ENCODE assay signal across 8 mouse cellular contexts in genomic region chr2:3282866-3283601, GRCm38 (mm10). TPM values are rescaled to one million over a fixed set of nuclear protein-coding genes. Genes with fewer than 3 reads are reported as not detected.
DNase-seq lines count a peak whose midpoint lies in the region; ATAC-seq and TF ChIP-seq lines count a peak whose summit lies in the region.

No protein-coding gene starts in this region.

- peak overlapping the region; percentile 28 for H3K27ac ChIP-seq in brown adipose tissue, adult 24 weeks (replicated peaks; ENCODE audit: low read depth, low read length)
- peak overlapping the region; percentile 85 for H3K27ac ChIP-seq in heart, embryonic 10.5 days
- H3K27ac ChIP-seq in midbrain, postnatal 0 days (ENCODE audit: low read depth, low read length): peak overlapping the region; percentile 91

- TF ChIP-seq CTCF in midbrain, postnatal 0 days (IDR thresholded peaks at IDR 0.05): no peak

- no peaks in the 10 kb centered on the region for H3K36me3 ChIP-seq in heart, embryonic 10.5 days
- no peaks in the 10 kb centered on the region for H3K36me3 ChIP-seq in midbrain, postnatal 0 days (ENCODE audit: insufficient read depth, low read length)

- DNase-seq in cerebellum, adult 9-11 months: peak; percentile 63
- DNase-seq in cerebellum, adult 8-10 months: no peak
- peak; percentile 32 for DNase-seq in 3T3-L1 (ENCODE audit: low read depth, low spot score)
- DNase-seq in heart, embryonic 10.5 days (ENCODE audit: low spot score): no peak
- DNase-seq in kidney, postnatal 10 days: peak; percentile 13
- DNase-seq in midbrain, postnatal 0 days (ENCODE audit: low spot score): no peak
- no peak for DNase-seq in spleen, adult 18-20 months

- peak overlapping the region; percentile 58 for H3K4me3 ChIP-seq in brown adipose tissue, adult 24 weeks (ENCODE audit: insufficient read depth, low read depth, low read length)
- H3K4me3 ChIP-seq in heart, embryonic 10.5 days: peak overlapping the region; percentile 89
- peak overlapping the region; percentile 78 for H3K4me3 ChIP-seq in midbrain, postnatal 0 days (ENCODE audit: low read depth, low read length)

- no peaks in the 10 kb centered on the region; the same call in 1 of the 2 replicates for H3K9me3 ChIP-seq in heart, embryonic 10.5 days
- H3K9me3 ChIP-seq in midbrain, postnatal 0 days (ENCODE audit: low read length): no peaks in the 10 kb centered on the region

- H3K4me2 ChIP-seq in midbrain, postnatal 0 days (ENCODE audit: low read depth, low read length, poor library complexity, severe bottlenecking): peak overlapping the region; percentile 71

- H3K27me3 ChIP-seq in heart, embryonic 10.5 days (ENCODE audit: insufficient read depth, poor library complexity, severe bottlenecking): no peaks in the 10 kb centered on the region
- H3K27me3 ChIP-seq in midbrain, postnatal 0 days (ENCODE audit: insufficient read depth, low read length): no peaks in the 10 kb centered on the region

- peak overlapping the region; percentile 93 for H3K9ac ChIP-seq in midbrain, postnatal 0 days (replicated peaks; ENCODE audit: low read length, poor library complexity, severe bottlenecking)

- ATAC-seq in midbrain, postnatal 0 days (ENCODE audit: low FRiP score): 0 out of 2 replicates have a peak, but pooled peaks have one; percentile 3

- peaks cover 2% of the 10 kb centered on the region; the same call in 1 of the 2 replicates for H3K4me1 ChIP-seq in brown adipose tissue, adult 24 weeks (ENCODE audit: control insufficient read depth, insufficient read depth, insufficient read length, low read length)
- H3K4me1 ChIP-seq in heart, embryonic 10.5 days: peaks cover 25% of the 10 kb centered on the region; the same call in 1 of the 2 replicates
- H3K4me1 ChIP-seq in midbrain, postnatal 0 days (ENCODE audit: insufficient read depth, low read length): peaks cover 6% of the 10 kb centered on the region; the same call in 1 of the 2 replicates

- WGBS in heart, embryonic 10.5 days: 11% methylated on average over 12 of the region's 12 CpGs
- WGBS in midbrain, postnatal 0 days: 9% methylated on average over 12 of the region's 12 CpGs

RNA-seq across cellular contexts. Expression of gene Nmt2, which starts 1.0 kb away (rescaled TPM):
- 24.5 and 28.6 TPM in 2 replicates for polyA plus RNA-seq in brown adipose tissue, adult 24 weeks (2012; ENCODE audit: insufficient read depth, insufficient read length, missing spikeins)
- 39.0 and 39.9 TPM in 2 replicates for polyA plus RNA-seq in heart, embryonic 10.5 days (2016; fragmentation: Nextera tagmentation; extraction: Ambion mirVana)
- 79.9 and 90.9 TPM in 2 replicates for total RNA-seq in midbrain, postnatal 0 days (2014; rRNA removed)
- polyA plus RNA-seq in midbrain, postnatal 0 days (2015; fragmentation: Nextera tagmentation; extraction: Ambion mirVana): 107 and 108 TPM in 2 replicates

RNA-seq across cellular contexts. Expression of gene Rpp38, which starts 49.4 kb away (rescaled TPM):
- 6.7 and 13.6 TPM in 2 replicates for polyA plus RNA-seq in brown adipose tissue, adult 24 weeks (2012; ENCODE audit: insufficient read depth, insufficient read length, missing spikeins)
- 12.7 and 18.9 TPM in 2 replicates for polyA plus RNA-seq in heart, embryonic 10.5 days (2016; fragmentation: Nextera tagmentation; extraction: Ambion mirVana)
- total RNA-seq in midbrain, postnatal 0 days (2014; rRNA removed): 6.0 and 8.5 TPM in 2 replicates
- polyA plus RNA-seq in midbrain, postnatal 0 days (2015; fragmentation: Nextera tagmentation; extraction: Ambion mirVana): 7.3 TPM in 2 replicates

RNA-seq across cellular contexts. Expression of gene Acbd7, which starts 52.9 kb away (rescaled TPM):
- polyA plus RNA-seq in brown adipose tissue, adult 24 weeks (2012; ENCODE audit: insufficient read depth, insufficient read length, missing spikeins): not detected in 2 replicates
- polyA plus RNA-seq in heart, embryonic 10.5 days (2016; fragmentation: Nextera tagmentation; extraction: Ambion mirVana): 0.30 and 0.82 TPM in 2 replicates
- total RNA-seq in midbrain, postnatal 0 days (2014; rRNA removed): 1.5 TPM in 1 of 2 replicates, not detected in the other
- 10.5 and 12.3 TPM in 2 replicates for polyA plus RNA-seq in midbrain, postnatal 0 days (2015; fragmentation: Nextera tagmentation; extraction: Ambion mirVana)

Comparison
In these comparisons a context has a peak if more than half of its experiments do, and no peak if none do; other contexts are left out.
1. DNase-seq: peak in cerebellum, adult 9-11 months (single experiment), 3T3-L1 (single experiment) and kidney, postnatal 10 days (single experiment); none in cerebellum, adult 8-10 months (single experiment), heart, embryonic 10.5 days (single experiment), midbrain, postnatal 0 days (single experiment) and spleen, adult 18-20 months (0 of 2).
2. H3K27ac ChIP-seq: peak in every context shown above with its lines; median percentile 91 in midbrain, postnatal 0 days; 85 in heart, embryonic 10.5 days; 28 in brown adipose tissue, adult 24 weeks.
3. Peak in every context shown above with its lines, with median percentiles within 50 percentile points of each other: H3K4me3 ChIP-seq.